Mouse (Mus musculus) embryo, embryonic 11 days (tissue): Measurements from ENCODE around the gene Clca2.
"Not testable (repeated sequence)": the region's sequence is repeated elsewhere in the genome, so short reads cannot be mapped to it uniquely, and the experiment has no call there.

Source experiments
- DNase-seq: peaks from one replicate; pipeline ENCODE4 v3.0.0-alpha.2; 2015

Gene Clca2

GRCm38 (mm10) chr3:145083081-145083480 lies 16.2 kb downstream of the Clca2 start:
- DNase-seq: no peak

DNA sequence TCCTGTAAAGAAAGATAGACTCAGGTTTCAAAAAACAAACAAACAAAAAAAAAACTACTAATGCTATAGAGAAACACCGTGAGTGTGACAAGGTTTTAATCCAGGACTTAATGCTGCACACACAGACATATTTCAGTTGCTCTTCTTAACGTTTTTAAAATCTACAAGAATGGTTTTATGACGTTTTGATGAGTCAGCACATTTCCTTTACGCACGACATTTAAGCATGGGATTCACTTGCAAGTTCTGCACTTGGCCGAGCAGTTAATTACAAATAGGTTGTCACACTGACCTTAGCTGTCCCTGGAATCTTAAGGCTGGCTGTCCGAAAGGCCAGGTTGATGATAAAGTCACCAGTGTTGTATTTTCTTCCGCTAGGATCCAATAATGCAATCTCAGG lies 18.3 kb downstream of the Clca2 start:
- no peak for DNase-seq

DNA sequence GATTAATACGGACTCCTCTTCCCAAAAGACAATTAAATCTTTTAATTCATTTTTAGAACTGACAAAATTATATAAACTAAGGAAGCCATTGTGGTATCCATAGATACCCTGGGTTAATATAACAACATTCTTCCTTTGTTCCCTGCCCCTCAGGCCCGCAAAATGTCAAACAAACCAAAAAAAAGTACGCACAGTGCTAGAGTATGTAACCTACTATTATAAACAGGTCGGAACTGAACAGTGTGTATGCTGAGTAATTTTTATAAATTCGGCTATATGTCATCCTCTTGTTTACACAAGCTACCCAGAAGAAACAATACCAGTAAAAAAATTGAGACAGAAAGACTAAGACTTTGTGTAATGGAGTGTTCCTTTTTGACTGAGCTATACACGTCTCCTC lies 20.8 kb downstream of the Clca2 start:
- DNase-seq: no peak

GRCm38 (mm10) chr3:145072339-145072738 lies 26.9 kb downstream of the Clca2 start:
- no peak for DNase-seq

GRCm38 (mm10) chr3:145068964-145069363 lies 30.3 kb downstream of the Clca2 start:
- no peak for DNase-seq

DNA sequence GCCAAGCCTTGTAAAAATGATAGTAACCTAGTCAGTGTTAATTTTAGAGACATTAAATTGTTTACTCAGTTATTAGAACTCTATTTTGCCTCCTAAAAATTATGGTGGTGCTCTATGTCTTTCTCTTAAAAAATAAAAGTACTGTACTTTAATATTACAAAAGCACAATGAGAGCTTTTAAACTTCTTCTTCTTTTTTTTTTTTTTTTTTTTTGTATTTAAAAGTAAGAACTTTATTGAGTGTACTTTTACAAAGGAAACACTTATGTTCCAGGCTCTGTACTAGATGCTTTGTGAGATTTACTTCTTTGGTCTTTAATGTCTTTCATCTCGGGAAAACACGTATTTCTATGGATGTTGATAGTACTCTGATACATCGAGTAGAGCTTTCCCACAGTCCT lies 44.1 kb downstream of the Clca2 start:
- DNase-seq: not testable (repeated sequence)

GRCm38 (mm10) chr3:145049820-145050219 lies 49.4 kb downstream of the Clca2 start:
- no peak for DNase-seq

- DNase-seq: no peak
Observed at GRCm38 (mm10) chr3:145038813-145039212, 60.4 kb downstream of the Clca2 start.

GRCm38 (mm10) chr3:145032676-145033075 lies 66.6 kb downstream of the Clca2 start, which contains the start of gene Clca1:
Clca1 (minus strand) TSS chr3:145032776.
- DNase-seq: no peak

GRCm38 (mm10) chr3:145028036-145028435 lies 71.2 kb downstream of the Clca2 start:
- DNase-seq: no peak

- DNase-seq: peak; percentile 48
Observed at GRCm38 (mm10) chr3:145026750-145027149, 72.5 kb downstream of the Clca2 start.
